Mouse (Mus musculus) layer of hippocampus, adult 8-10 months (tissue): ENCODE data around the gene C2. TPM values are rescaled to one million over a fixed set of nuclear protein-coding genes. Genes with fewer than 3 reads are reported as not detected.
"Not testable (repeated sequence)": the region's sequence is repeated elsewhere in the genome, so short reads cannot be mapped to it uniquely, and the experiment has no call there.

Experiments
- DNase-seq, 2 experiments: peaks; one replicate each; pipeline ENCODE4 v3.0.0; 2022; ENCODE audit warnings: low spot score in 2 of 2
- total RNA-seq, 4 experiments: library from RNA; stranded (reverse); gene quantifications; 2 replicates each; pipeline ENCODE4 v1.2.4; 2022

The C2 gene
- total RNA-seq, 4 experiments from 2014 or later: 3.1 to 4.4 (median 4.3) TPM

GRCm38 (mm10) chr17:34911945-34912351 is 13.9 kb upstream of the C2 start:
- peak in 1 of 2 experiments; percentile 58 for DNase-seq

DNA sequence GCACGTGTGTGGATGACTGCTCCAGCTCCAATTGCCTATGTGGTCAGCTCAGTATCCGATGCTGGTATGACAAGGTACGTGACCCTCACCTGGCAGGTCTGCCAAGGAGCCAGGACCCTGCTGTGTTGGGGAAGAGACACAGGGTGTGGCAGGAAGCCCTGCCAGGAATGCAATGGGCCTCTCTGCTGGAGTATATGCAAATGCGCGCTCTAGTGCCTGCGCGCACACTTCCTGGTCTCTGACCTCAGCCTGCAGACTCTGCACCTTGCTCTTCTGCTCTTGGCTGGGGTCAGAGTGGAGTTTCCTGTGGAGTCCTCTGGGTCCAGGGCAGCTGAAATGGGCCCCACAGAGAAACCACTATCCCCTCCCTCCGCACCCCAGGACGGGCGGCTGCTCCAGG is 12.9 kb upstream of the C2 start:
- DNase-seq: no peak

DNA sequence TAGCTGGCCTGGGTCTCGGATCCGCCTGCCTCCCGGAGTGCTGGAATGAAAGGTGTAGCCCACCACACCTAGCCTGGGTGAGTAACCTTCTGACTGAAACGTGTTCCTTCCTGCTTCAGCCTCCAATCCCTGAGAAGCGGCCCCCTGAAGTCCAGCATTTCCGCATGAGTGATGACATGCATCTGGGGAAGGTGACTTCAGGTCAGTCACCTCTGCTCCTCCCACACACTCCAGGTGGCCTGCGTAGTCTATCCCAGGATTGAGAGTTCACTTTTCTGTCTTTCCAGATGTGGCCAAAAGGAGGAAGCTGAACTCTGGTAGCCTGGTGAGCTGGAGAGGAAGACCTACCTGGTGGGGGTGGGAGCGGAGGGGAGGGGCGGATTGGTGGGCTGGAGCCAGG is 4.8 kb upstream of the C2 start:
- DNase-seq: no peak

- not testable (repeated sequence) for DNase-seq
Observed at GRCm38 (mm10) chr17:34901948-34902347, 3.9 kb upstream of the C2 start.

DNA sequence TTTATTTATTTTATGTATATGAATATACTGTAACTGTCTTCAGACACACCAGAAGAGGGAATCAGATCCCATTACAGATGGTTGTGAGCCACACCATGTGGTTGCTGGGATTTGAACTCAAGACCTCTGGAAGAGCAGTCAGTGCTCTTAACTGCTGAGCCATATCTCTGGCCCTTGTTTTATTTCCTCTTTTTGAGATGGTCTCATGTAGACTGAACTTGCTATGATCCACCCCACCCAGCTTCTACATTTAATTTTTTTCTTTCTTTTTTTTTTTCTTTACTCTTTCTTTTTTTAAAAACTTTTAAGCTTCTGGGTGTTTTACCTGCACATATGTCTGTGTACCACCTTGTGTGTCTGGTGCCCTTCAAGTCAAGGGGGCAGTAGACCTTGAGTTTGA is 2.8 kb upstream of the C2 start:
- DNase-seq: not testable (repeated sequence)

DNA sequence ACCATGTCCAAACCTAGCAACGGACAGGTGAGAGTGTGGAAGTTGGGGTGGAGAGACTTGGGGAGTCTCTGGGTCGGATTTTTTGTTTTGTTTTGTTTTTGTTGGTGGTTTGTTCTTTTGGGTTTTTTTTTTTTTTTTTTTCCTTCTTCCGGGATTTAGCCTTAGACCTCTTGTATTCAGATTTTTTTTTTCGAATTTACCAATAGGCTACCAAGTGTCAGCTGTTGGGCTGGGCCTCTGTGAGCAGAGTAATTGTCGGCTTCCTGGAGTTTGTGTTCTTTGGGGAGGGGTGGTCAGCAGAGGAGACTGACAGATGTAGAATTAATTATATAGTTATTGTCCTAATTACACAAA is 1.8 kb upstream of the C2 start:
- DNase-seq: no peak

- DNase-seq: no peak
Observed at GRCm38 (mm10) chr17:34899053-34899889, 1.2 kb upstream of the C2 start.

- no peak for DNase-seq
Observed at GRCm38 (mm10) chr17:34898706-34899052, 614 bp upstream of the C2 start.

GRCm38 (mm10) chr17:34897373-34898159 is 499 bp downstream of the C2 start:
- peak in 1 of 2 experiments; percentile 44 for DNase-seq

- no peak for DNase-seq
Observed at GRCm38 (mm10) chr17:34896366-34896765, 1.7 kb downstream of the C2 start.

GRCm38 (mm10) chr17:34895724-34896123 is 2.3 kb downstream of the C2 start:
- DNase-seq: no peak

DNA sequence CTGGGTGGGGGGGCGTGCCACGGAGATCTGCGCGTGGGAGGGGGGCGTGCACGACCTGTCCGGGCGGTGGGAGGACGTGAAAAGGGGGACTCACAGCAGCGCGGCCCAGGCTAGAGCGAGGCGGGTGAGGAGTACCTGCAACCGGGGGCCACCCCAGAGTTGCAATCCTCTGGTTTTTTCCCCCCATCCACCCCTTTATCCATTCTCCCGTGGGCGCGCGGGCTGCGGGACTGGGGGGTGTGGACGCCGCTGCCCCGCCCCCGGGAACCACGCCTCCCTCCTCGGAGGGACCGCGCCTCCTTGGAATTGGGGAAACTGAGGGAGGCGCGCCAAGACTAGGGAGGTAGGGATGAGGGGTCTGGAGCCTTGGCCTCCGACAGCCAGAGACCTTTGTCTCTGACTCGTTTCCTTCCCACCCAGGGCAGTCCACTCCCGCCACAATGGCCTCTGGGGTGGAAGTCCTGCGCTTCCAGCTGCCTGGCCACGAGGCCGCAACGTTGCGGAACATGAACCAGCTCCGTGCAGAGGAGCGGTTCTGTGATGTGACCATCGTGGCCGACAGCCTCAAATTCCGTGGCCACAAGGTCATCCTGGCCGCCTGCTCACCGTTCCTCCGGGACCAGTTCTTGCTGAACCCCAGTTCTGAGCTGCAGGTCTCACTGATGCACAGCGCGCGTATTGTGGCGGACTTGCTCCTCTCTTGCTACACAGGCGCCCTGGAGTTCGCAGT is 3.1 kb downstream of the C2 start:
- peak in 1 of 2 experiments; percentile 36 for DNase-seq

DNA sequence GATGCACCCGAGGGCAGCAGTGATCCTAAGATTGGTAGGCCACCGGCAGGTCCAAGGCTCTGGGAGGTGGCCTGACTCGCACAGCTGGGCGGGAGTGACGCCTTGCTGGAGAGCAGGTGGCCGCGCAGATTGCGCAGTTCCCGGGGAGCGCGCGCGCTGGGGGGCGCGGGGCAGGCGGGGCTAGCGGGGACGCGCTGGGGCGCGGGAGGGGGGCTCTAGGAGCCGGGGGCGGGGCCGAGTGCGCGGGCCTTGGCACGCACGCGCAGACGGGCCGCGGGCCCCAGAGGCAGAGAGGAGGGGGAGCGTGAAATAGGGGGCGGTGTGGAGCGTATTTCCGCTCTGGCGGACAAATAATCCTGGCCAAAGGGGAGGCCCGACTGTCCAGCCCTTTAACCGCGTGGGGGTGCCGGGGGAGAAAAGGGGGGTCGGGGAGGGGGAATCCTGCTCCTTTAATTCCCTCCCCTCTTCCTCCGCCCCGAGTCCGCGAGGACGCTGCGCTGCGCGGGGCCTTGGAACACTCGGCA is 3.9 kb downstream of the C2 start:
- peak; percentile 87 to 91 for DNase-seq

- DNase-seq: no peak
Observed at GRCm38 (mm10) chr17:34893072-34893824, 4.8 kb downstream of the C2 start.

- DNase-seq: no peak
Observed at GRCm38 (mm10) chr17:34891377-34891776, 6.7 kb downstream of the C2 start.

- no peak for DNase-seq
Observed at GRCm38 (mm10) chr17:34890074-34890743, 7.9 kb downstream of the C2 start.

GRCm38 (mm10) chr17:34887942-34888341 is 10.1 kb downstream of the C2 start:
- no peak for DNase-seq

GRCm38 (mm10) chr17:34885615-34886014 is 12.4 kb downstream of the C2 start:
- no peak for DNase-seq

- no peak for DNase-seq
Observed at GRCm38 (mm10) chr17:34884704-34885103, 13.4 kb downstream of the C2 start.

DNA sequence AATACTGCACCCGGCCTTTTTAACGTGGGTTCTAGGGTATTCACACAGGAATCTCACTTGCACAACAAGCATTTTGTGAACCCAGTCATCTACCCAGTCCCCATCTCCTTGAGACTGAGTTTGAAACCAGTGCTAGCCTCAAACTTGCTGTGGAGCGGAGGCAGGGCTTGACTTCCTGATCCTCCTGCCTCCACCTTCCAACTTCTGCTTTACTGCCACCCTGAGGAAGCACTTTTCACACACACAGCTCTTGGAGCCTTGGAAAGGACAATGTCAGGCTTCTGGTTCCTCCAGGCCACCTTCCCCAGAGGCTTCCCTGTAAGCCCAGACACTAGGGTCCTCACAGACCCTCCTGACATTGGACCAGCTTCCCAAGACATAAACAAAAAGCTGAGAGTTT is 14.7 kb downstream of the C2 start:
- DNase-seq: no peak
